Mouse (Mus musculus) hindbrain, embryonic 16.5 days (tissue): ENCODE measurements at regions not wholly inside any gene's neighbourhood (a gene's known extent, or its start where the extent isn't known, plus 50 kb on each side); places are given as distances from the start of the nearest gene placed in this dataset.

Experiments
- ATAC-seq: fragments of 200-750 bp; cut with Nextera tagmentation; 2 replicates; pipeline ENCODE4 v1.8.0; 2017; ENCODE audit warnings: moderate TSS enrichment, moderate library complexity
- H3K27ac ChIP-seq: fragments of 300-500 bp; sonication (generic); 2 replicates; pipeline ENCODE4 v1.5.1; 2014; ENCODE audit warnings: low read depth, mild to moderate bottlenecking, control low read depth, low read length, moderate library complexity
- H3K27me3 ChIP-seq: fragments of 300-500 bp; sonication (generic); replicated peaks from 2 replicates; pipeline ENCODE4 v1.6.1; 2014; ENCODE audit warnings: low read length; ENCODE audit not compliant: control insufficient read depth, insufficient read depth
- H3K36me3 ChIP-seq: fragments of 300-500 bp; sonication (generic); 2 replicates; pipeline ENCODE4 v1.6.1; 2014; ENCODE audit warnings: mild to moderate bottlenecking, low read length, moderate library complexity, mixed read lengths; ENCODE audit not compliant: control insufficient read depth, insufficient read depth
- H3K4me1 ChIP-seq: fragments of 300-500 bp; sonication (generic); 2 replicates; pipeline ENCODE4 v1.6.1; 2014; ENCODE audit warnings: low read depth, low read length; ENCODE audit not compliant: control insufficient read depth, insufficient read depth
- H3K4me2 ChIP-seq: fragments of 300-500 bp; sonication (generic); 2 replicates; pipeline ENCODE4 v1.6.1; 2014; ENCODE audit warnings: mild to moderate bottlenecking, low read length, control low read depth, moderate library complexity
- H3K4me3 ChIP-seq: fragments of 300-500 bp; sonication (generic); 2 replicates; pipeline ENCODE4 v1.5.1; 2014; ENCODE audit warnings: mild to moderate bottlenecking, low read length, control low read depth, moderate library complexity
- H3K9ac ChIP-seq: fragments of 300-500 bp; sonication (generic); 2 replicates; pipeline ENCODE4 v1.6.1; 2014; ENCODE audit warnings: low read depth, mild to moderate bottlenecking, control low read depth, low read length, moderate library complexity
- H3K9me3 ChIP-seq: fragments of 300-500 bp; sonication (generic); 2 replicates; pipeline ENCODE4 v1.6.1; 2014; ENCODE audit warnings: mild to moderate bottlenecking, low read length, moderate library complexity; ENCODE audit not compliant: control insufficient read depth
- WGBS: fragments of 180-500 bp; shearing (Covaris S2); extraction: QIAGEN DNeasy Blood & Tissue Kit; methylation state at CpG from one replicate; pipeline ENCODE4 v1.1.7; 2014; 5-methylcytosine and 5-hydroxymethylcytosine counted together

DNA sequence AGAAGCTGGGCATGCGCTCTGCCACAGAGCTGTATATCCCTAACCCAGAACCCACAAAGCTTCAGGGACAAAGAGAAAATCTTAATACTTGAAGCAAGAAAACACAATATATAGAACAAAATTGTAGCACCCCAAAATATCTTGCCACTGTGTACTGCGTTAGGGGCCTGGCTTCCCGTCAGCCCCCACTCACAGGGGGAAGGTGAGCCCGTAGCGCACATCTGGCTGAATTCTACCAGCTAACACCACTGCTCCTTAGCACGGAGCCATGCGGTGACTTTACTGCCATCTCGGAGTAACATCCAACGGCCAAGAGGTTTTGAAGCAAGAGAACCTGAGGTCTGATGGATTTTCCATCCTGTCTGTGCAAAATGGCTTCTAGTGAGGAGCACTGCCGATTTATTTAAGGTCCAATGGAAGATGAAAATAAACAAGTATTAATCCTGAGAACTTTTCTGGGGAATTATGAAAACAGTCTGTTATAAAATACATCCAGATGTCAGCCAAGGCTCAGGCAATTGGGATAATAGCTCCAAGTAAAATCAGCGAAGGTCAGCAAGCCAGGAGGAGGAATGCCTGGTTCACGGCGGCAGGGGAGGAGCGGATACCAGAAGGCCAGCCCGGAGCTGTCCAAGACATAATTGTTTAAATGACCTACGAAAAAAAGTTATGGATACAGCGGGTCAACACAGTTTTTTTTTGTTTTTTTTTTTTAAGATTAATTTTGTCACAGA is 170.0 kb upstream of the Zfp637 start:
- no peak for ATAC-seq
- H3K4me3 ChIP-seq: no peak overlapping the region
- no peaks in the 10 kb centered on the region for H3K9me3 ChIP-seq
- WGBS: 82% methylated on average over 17 of the region's 17 CpGs
- no peaks in the 10 kb centered on the region for H3K4me1 ChIP-seq
- H3K36me3 ChIP-seq: no peaks in the 10 kb centered on the region
- no peak overlapping the region for H3K27ac ChIP-seq
- H3K4me2 ChIP-seq: no peak overlapping the region
- no peaks in the 10 kb centered on the region for H3K27me3 ChIP-seq
- H3K9ac ChIP-seq: no peak overlapping the region

DNA sequence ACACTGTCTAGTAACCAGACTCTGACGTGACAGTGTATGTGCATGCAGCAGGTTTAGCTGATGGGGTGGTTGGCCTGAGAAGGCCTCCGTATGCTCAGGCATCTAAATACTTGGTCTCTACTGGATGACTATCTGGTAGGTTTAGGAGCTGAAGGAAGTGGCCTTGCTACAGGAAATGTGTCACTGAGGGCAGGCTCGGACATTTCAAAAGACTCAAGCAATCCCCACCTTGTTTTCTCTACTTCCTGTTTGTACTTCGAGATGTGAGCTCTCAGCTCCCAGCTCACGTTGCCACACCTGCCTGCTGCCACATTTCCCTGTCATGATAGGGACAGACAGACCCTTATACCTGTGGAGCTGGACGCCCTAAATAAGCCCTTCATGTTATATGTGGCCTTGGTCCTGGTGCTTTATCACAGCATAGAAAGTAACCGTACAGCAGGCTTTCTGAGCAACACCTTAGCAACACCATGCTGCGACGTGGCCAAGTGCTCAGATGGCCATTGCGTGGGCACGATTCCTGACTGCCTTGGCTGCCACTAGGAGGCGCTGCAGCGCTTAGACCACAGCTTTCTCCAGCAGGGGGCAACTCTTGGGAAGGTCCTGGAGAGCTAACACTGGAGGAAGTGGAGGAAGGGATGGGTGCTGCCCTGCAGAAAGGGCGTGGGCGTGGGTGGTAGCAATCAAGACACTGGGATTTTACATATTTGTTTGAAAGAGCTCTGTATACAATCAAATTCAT is 165.8 kb upstream of the Zfp637 start:
- Histone ChIP-seq H3K9me3 (no peaks in the 10 kb centered on the region), H3K27me3 (no peaks in the 10 kb centered on the region), H3K27ac (no peak overlapping the region), H3K9ac (no peak overlapping the region), H3K4me3 (no peak overlapping the region), H3K4me2 (no peak overlapping the region), H3K36me3 (no peaks in the 10 kb centered on the region), H3K4me1 (no peaks in the 10 kb centered on the region)
- no peak for ATAC-seq
- WGBS: 61% methylated on average over 15 of the region's 15 CpGs

DNA sequence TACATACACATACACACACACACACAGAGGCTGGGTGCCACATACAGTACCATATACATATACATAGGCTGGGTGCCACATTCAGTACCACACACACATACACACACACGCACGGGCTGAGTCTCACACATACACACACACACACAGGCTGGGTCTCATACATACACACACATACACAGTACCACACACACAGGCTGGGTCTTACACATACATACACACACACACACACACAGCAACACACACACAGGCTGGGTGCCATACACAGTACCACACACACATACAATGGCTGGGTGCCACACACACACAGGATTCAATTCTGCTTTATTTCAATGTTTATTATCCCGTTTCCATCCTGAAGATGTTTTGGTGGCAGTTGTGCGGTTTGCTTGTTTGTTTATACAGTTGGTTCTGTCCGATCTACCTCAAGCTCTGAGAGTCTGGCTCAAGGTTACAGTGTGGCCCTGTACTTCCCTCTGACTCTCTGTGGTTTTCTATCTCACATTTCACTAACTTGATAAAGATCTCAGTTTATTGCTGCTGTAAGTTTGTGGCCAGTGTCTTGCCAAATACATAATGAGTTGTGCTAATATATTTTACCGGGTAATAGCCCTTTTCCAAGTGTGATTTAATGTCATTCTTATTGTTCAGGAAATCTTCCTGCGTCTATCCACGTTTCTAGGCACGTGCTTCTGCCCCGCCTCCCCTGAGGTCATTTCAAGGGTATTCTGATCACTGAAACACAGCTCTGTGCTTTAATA is 164.7 kb upstream of the Zfp637 start:
- H3K4me3 ChIP-seq: no peak overlapping the region
- no peak overlapping the region for H3K27ac ChIP-seq
- WGBS: 60% methylated on average over 10 of the region's 10 CpGs
- no peaks in the 10 kb centered on the region for H3K27me3 ChIP-seq
- H3K4me1 ChIP-seq: no peaks in the 10 kb centered on the region
- no peak overlapping the region for H3K4me2 ChIP-seq
- no peak for ATAC-seq
- H3K36me3 ChIP-seq: no peaks in the 10 kb centered on the region
- H3K9me3 ChIP-seq: no peaks in the 10 kb centered on the region
- H3K9ac ChIP-seq: no peak overlapping the region

DNA sequence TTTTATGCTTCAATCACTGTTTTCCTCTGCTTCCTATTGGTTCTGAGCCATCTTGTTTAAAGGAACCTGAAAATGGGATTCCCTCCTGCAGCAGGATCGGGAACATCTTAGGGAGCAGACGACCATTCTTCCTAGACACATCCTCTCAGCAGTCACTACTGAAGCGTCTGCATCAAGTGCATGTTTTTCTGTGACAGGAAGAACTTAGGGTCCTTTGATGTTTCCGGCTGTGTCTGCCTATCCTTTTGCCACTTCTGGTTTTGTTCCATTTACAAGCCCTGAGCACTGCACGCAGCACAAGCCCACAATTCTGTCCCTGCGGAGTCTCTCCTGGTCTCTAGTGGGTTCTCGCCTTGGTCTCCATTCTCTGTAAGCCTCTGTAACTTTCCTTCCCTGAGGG is 163.9 kb upstream of the Zfp637 start:
- Histone ChIP-seq H3K27me3 (no peaks in the 10 kb centered on the region), H3K27ac (no peak overlapping the region), H3K4me2 (no peak overlapping the region), H3K4me1 (no peaks in the 10 kb centered on the region), H3K4me3 (no peak overlapping the region), H3K9me3 (no peaks in the 10 kb centered on the region), H3K9ac (no peak overlapping the region), H3K36me3 (no peaks in the 10 kb centered on the region)
- 65% methylated on average over 7 of the region's 7 CpGs for WGBS
- ATAC-seq: no peak

DNA sequence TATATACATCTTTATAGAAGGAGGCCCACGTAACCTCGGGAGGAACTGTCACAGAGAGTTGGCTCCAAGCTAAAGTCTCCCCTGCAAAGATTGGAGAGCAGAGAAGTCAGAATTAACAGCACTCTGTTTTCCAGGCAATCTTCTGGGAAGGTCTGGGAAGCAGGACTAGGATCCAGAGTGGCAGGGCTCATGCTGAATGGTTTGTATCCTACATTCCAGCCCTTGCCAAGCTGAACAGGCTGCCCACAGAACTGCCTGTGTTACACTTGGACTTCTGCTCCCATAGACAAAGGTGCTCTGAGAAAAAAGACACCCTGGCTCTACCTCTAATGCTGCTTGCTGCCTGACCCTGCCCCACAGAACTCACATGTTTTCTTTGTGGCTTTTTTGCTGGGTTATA is 163.2 kb upstream of the Zfp637 start:
- 92% methylated on average over 2 of the region's 2 CpGs for WGBS
- Histone ChIP-seq H3K27me3 (no peaks in the 10 kb centered on the region), H3K4me1 (no peaks in the 10 kb centered on the region), H3K9ac (no peak overlapping the region), H3K27ac (no peak overlapping the region), H3K4me3 (no peak overlapping the region), H3K36me3 (no peaks in the 10 kb centered on the region), H3K4me2 (no peak overlapping the region), H3K9me3 (no peaks in the 10 kb centered on the region)
- no peak for ATAC-seq

DNA sequence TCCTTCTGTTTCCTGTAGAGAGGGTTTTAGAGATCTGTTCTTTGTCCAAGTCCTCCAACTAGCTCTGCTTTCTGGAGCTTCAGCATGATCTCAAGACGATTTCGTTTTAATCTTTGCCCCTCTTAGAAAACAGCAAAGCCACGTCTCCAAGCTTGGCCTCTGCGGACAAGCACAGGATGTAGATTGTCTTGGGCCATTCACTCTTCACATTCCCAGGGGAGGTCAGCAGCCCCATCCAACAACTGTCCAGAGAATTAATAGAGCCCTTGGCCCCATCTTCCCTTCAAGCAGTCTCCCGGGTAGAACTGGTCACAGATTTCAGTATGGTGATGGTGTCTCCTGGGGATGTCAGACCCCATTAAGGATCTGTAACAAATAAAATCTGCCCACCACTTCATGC is 162.7 kb upstream of the Zfp637 start:
- 72% methylated on average over 5 of the region's 5 CpGs for WGBS
- no peaks in the 10 kb centered on the region for H3K4me1 ChIP-seq

DNA sequence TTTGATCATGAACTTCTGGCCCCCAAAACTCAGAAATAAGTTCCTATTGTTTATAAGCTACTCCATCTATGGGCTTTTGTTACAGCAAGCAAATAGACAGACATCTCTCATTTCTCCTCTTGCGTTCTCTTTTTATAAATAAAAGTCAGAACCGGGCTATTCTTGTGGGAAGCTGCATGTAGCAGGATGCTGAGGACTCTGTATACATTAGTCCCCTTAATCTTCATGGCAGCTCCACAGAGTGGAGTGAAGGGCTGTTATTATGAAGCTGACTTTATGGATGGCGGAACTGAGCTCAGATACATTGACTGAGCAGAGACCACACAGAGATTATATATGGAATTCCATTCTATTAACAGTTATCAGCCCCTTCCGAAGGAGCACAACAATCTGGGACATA is 162.1 kb upstream of the Zfp637 start:
- Histone ChIP-seq H3K27me3 (no peaks in the 10 kb centered on the region), H3K27ac (no peak overlapping the region), H3K4me2 (no peak overlapping the region), H3K9me3 (no peaks in the 10 kb centered on the region), H3K9ac (no peak overlapping the region), H3K4me3 (no peak overlapping the region), H3K4me1 (no peaks in the 10 kb centered on the region), H3K36me3 (no peaks in the 10 kb centered on the region)
- no peak for ATAC-seq
- 77% methylated on average over 4 of the region's 4 CpGs for WGBS

More for the DNA sequence above, 162.7 kb upstream of the Zfp637 start:
- H3K27me3 ChIP-seq: no peaks in the 10 kb centered on the region
- H3K27ac ChIP-seq: no peak overlapping the region
- H3K36me3 ChIP-seq: no peaks in the 10 kb centered on the region
- ATAC-seq: no peak
- no peaks in the 10 kb centered on the region for H3K9me3 ChIP-seq
- no peak overlapping the region for H3K9ac ChIP-seq
- H3K4me3 ChIP-seq: no peak overlapping the region
- H3K4me2 ChIP-seq: no peak overlapping the region

DNA sequence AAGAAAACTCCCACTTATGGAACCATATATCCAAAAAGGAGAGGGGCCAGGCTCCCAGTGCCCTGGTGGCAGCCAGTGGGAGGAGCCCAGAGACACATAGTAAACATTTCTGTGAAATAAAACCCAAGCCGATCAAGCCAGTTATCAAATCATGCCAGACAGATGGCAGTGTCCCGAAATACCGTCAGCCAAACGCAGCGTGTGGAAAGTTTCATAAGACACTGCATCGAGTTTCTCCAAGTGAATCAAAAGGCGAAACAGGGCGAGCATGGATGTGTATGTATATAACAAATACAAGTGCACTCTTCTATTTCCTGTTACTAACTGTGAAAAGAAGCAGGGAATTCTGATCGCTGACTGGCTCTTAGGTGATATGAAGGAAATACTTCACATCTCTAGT is 154.8 kb upstream of the Zfp637 start:
- no peak for ATAC-seq
- no peaks in the 10 kb centered on the region for H3K9me3 ChIP-seq
- no peak overlapping the region for H3K4me2 ChIP-seq
- H3K9ac ChIP-seq: no peak overlapping the region
- no peak overlapping the region for H3K27ac ChIP-seq
- no peaks in the 10 kb centered on the region for H3K36me3 ChIP-seq
- no peaks in the 10 kb centered on the region for H3K4me1 ChIP-seq
- H3K27me3 ChIP-seq: no peaks in the 10 kb centered on the region
- 88% methylated on average over 9 of the region's 9 CpGs for WGBS
- H3K4me3 ChIP-seq: no peak overlapping the region

DNA sequence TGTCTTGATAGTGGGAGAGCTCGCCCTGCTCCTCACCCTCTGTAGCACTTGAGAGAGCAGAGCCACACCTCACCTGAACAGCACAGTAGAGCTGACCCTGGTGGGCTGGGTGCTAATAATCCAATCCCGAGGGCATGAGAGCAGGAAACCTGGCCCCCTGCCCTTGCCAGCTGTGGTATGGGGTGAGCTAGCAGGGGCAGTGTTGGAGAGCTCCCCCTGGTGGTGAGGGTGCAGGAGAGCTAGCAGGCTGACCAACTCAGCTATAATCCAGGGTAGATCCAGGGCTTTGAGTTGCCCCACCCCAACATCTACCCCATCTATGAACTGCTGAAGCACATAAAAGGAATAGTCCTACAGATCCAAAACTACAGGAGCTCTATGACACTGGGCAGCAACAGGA is 153.9 kb upstream of the Zfp637 start:
- ATAC-seq: no peak
- Histone ChIP-seq H3K27me3 (no peaks in the 10 kb centered on the region), H3K4me3 (no peak overlapping the region), H3K9me3 (no peaks in the 10 kb centered on the region), H3K4me1 (no peaks in the 10 kb centered on the region), H3K36me3 (no peaks in the 10 kb centered on the region), H3K27ac (no peak overlapping the region), H3K9ac (no peak overlapping the region), H3K4me2 (no peak overlapping the region)
- 89% methylated on average over 2 of the region's 2 CpGs for WGBS
